Mouse (Mus musculus): ENCODE data around the gene Dhx37. TPM values are rescaled to one million over a fixed set of nuclear protein-coding genes. Genes with fewer than 3 reads are reported as not detected.
A peak's percentile ranks its signal among the peaks of the same experiment; 100 is the strongest.
"Not testable (repeated sequence)": the region's sequence is repeated elsewhere in the genome, so short reads cannot be mapped to it uniquely, and the experiment has no call there.

Dhx37 gene
- polyA plus RNA-seq, 1 experiment from 2014 or later = 8.2 TPM

DNA sequence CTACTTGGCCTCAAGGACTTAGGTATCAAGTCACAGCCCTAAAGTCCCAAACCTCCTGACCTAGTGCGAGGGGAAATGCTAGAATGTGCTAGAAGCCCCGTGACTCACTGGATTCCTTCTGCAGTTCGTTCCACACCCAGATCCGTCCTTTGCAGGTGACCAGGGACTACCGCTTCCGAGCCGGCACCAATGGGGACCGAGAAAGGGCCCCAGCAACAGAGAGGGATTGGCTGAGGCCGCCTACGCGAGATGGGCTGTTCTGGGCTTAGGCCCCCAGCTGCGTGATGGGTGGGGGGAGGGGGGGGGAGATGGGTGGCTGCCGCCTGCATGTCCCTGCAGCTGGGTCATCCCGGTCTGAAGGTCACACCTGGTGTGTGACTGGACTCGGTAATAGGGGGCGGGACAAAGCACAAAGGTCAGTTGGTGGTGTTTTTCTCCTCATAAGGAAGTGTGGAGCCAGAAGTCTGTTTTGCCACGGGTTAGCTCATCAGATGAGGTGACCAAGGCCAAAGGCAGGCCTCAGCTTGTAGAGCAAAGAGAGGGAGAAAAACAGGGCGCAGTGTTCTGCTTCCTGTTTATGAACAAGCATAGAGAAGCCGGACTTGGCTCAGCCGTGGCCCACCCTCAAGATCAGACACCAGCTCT is 40.8 kb downstream of the Dhx37 start:
- H3K4me1 ChIP-seq (ENCODE audit: control insufficient read depth in 2 of 2, insufficient read depth in 2 of 2, low read length in 2 of 2) = peaks cover 28 to 44% of the 10 kb centered on the region in 2 experiments
- peak overlapping the region; percentile 96 to 100 for H3K27ac ChIP-seq (replicated peaks in 1 of 2; ENCODE audit: control insufficient read depth in 1 of 2, insufficient read depth in 1 of 2, low read depth in 2 of 2, low read length in 2 of 2)
- ATAC-seq (ENCODE audit: insufficient number of reproducible peaks, insufficient read depth, low FRiP score, low read depth) = peak; percentile 87
- 2% methylated on average over 20 of the region's 20 CpGs for WGBS
- peak overlapping the region; percentile 66 for H3K9ac ChIP-seq (ENCODE audit: low read length)
- H3K36me3 ChIP-seq (ENCODE audit: control insufficient read depth, insufficient read depth, low read length) = peaks cover 7% of the 10 kb centered on the region
- peak overlapping the region; percentile 29 to 44 for H3K4me3 ChIP-seq (ENCODE audit: control insufficient read depth in 1 of 2, insufficient read depth in 1 of 2, low read depth in 1 of 2, low read length in 2 of 2)
- H3K27me3 ChIP-seq (ENCODE audit: control insufficient read depth, insufficient read depth, low read length) = no peaks in the 10 kb centered on the region
- H3K4me2 ChIP-seq (ENCODE audit: low read length) = peak overlapping the region; percentile 62
- H3K9me3 ChIP-seq (ENCODE audit: control insufficient read depth, low read length) = no peaks in the 10 kb centered on the region

DNA sequence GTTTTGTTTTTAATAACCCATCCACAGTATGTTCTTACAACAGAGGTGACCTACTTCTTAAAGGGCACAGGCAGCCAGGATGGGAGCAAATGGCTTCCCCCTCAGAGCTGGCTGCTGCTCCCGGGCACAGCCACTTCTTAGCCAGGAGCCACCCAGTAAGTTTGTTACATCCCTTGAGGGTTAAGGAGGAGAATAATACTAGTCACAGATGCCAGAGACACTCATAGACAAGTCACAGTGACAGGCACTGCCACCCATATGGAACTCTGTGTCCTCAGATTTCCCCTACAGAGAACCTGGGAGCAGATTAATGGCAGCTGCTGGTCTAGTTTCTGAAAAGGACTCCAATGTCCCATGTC is 41.3 kb downstream of the Dhx37 start:
- ATAC-seq (ENCODE audit: insufficient number of reproducible peaks, insufficient read depth, low FRiP score, low read depth) = no peak
- Histone ChIP-seq H3K27me3 (ENCODE audit: control insufficient read depth, insufficient read depth, low read length) (no peaks in the 10 kb centered on the region), H3K4me1 (ENCODE audit: control insufficient read depth in 2 of 2, insufficient read depth in 2 of 2, low read length in 2 of 2) (peaks cover 28 to 44% of the 10 kb centered on the region in 2 experiments), H3K9ac (ENCODE audit: low read length) (peak overlapping the region; percentile 66), H3K27ac (replicated peaks in 1 of 2; ENCODE audit: control insufficient read depth in 1 of 2, insufficient read depth in 1 of 2, low read depth in 2 of 2, low read length in 2 of 2) (peak overlapping the region; percentile 95 to 96), H3K36me3 (ENCODE audit: control insufficient read depth, insufficient read depth, low read length) (peaks cover 9% of the 10 kb centered on the region), H3K4me3 (ENCODE audit: control insufficient read depth in 1 of 2, insufficient read depth in 1 of 2, low read depth in 1 of 2, low read length in 2 of 2) (no peak overlapping the region; a peak in 1 of 4 replicates), H3K4me2 (ENCODE audit: low read length) (peak overlapping the region; percentile 62), H3K9me3 (ENCODE audit: control insufficient read depth, low read length) (no peaks in the 10 kb centered on the region)
- WGBS = 43% methylated on average over 1 of the region's 1 CpGs

DNA sequence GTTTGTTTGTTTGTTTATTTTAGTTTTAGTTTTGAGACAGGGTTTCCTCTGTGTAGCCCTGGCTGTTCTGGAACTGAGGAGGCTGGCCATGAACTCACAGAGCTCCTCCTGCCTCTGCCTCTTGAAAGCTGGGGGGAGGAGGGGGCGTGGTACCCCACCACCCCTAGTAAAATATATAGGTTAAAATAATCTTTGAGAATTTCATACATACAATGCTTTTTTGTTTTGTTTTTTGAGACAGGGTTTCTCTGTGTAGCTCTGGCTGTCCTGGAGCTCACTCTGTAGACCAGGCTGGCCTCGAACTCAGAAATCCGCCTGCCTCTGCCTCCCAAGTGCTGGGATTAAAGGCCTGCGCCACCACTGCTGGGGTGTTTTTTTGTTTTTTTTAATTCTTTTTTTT is 41.7 kb downstream of the Dhx37 start:
- Histone ChIP-seq H3K4me1 (ENCODE audit: control insufficient read depth in 2 of 2, insufficient read depth in 2 of 2, low read length in 2 of 2) (peaks cover 28 to 44% of the 10 kb centered on the region in 2 experiments), H3K9ac (ENCODE audit: low read length) (peak overlapping the region; percentile 66), H3K27ac (replicated peaks in 1 of 2; ENCODE audit: control insufficient read depth in 1 of 2, insufficient read depth in 1 of 2, low read depth in 2 of 2, low read length in 2 of 2) (peak overlapping the region; percentile 95 to 96), H3K4me2 (ENCODE audit: low read length) (peak overlapping the region; percentile 62)
- ATAC-seq (ENCODE audit: insufficient number of reproducible peaks, insufficient read depth, low FRiP score, low read depth); H3K9me3 ChIP-seq (ENCODE audit: control insufficient read depth, low read length); H3K27me3 ChIP-seq (ENCODE audit: control insufficient read depth, insufficient read depth, low read length); H3K36me3 ChIP-seq (ENCODE audit: control insufficient read depth, insufficient read depth, low read length); H3K4me3 ChIP-seq (ENCODE audit: control insufficient read depth in 1 of 2, insufficient read depth in 1 of 2, low read depth in 1 of 2, low read length in 2 of 2): not testable (repeated sequence)
- WGBS = 96% methylated on average over 4 of the region's 4 CpGs

DNA sequence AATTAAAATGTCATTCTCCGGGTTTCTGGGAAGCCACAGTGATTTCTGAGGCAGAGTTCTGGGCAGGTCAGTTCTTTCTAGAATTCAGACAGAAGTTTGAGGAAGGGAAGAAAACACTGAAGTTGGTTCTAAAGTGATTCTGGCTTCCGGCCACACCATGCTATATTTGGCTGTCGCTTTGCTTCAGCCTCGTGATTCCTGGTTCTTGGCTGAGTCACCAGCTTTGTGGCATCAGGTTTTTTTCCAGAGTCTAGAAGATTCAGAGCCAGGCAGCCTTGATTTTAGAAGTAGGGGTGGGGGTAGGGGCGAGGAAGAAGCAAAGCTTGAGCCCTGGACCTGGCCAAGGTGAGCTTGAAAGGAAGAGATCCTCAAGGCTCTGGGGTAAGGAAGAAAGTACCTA is 42.3 kb downstream of the Dhx37 start:
- peak overlapping the region; percentile 62 for H3K4me2 ChIP-seq (ENCODE audit: low read length)
- 32% methylated on average over 5 of the region's 5 CpGs for WGBS
- H3K9me3 ChIP-seq (ENCODE audit: control insufficient read depth, low read length) = no peaks in the 10 kb centered on the region
- no peak for ATAC-seq (ENCODE audit: insufficient number of reproducible peaks, insufficient read depth, low FRiP score, low read depth)
- no peaks in the 10 kb centered on the region for H3K27me3 ChIP-seq (ENCODE audit: control insufficient read depth, insufficient read depth, low read length)
- peak overlapping the region; percentile 95 to 96 for H3K27ac ChIP-seq (replicated peaks in 1 of 2; ENCODE audit: control insufficient read depth in 1 of 2, insufficient read depth in 1 of 2, low read depth in 2 of 2, low read length in 2 of 2)
- peak overlapping the region; percentile 66 for H3K9ac ChIP-seq (ENCODE audit: low read length)
- H3K4me3 ChIP-seq (ENCODE audit: control insufficient read depth in 1 of 2, insufficient read depth in 1 of 2, low read depth in 1 of 2, low read length in 2 of 2) = no peak overlapping the region
- peaks cover 28 to 44% of the 10 kb centered on the region in 2 experiments for H3K4me1 ChIP-seq (ENCODE audit: control insufficient read depth in 2 of 2, insufficient read depth in 2 of 2, low read length in 2 of 2)
- H3K36me3 ChIP-seq (ENCODE audit: control insufficient read depth, insufficient read depth, low read length) = peaks cover 9% of the 10 kb centered on the region

- no peaks in the 10 kb centered on the region for H3K27me3 ChIP-seq (ENCODE audit: control insufficient read depth, insufficient read depth, low read length)
- 95% methylated on average over 3 of the region's 3 CpGs for WGBS
- H3K4me2 ChIP-seq (ENCODE audit: low read length) = peak overlapping the region; percentile 62
- peaks cover 28 to 44% of the 10 kb centered on the region in 2 experiments for H3K4me1 ChIP-seq (ENCODE audit: control insufficient read depth in 2 of 2, insufficient read depth in 2 of 2, low read length in 2 of 2)
- H3K4me3 ChIP-seq (ENCODE audit: control insufficient read depth in 1 of 2, insufficient read depth in 1 of 2, low read depth in 1 of 2, low read length in 2 of 2) = no peak overlapping the region
- ATAC-seq (ENCODE audit: insufficient number of reproducible peaks, insufficient read depth, low FRiP score, low read depth) = no peak
- H3K36me3 ChIP-seq (ENCODE audit: control insufficient read depth, insufficient read depth, low read length) = peaks cover 10% of the 10 kb centered on the region
- no peaks in the 10 kb centered on the region for H3K9me3 ChIP-seq (ENCODE audit: control insufficient read depth, low read length)
- H3K9ac ChIP-seq (ENCODE audit: low read length) = peak overlapping the region; percentile 36; the same call in 1 of the 2 replicates
- H3K27ac ChIP-seq (replicated peaks in 1 of 2; ENCODE audit: control insufficient read depth in 1 of 2, insufficient read depth in 1 of 2, low read depth in 2 of 2, low read length in 2 of 2) = peak overlapping the region; percentile 96 to 99
Measured at GRCm38 (mm10) chr5:125390906-125391477, 42.9 kb downstream of the Dhx37 start.

DNA sequence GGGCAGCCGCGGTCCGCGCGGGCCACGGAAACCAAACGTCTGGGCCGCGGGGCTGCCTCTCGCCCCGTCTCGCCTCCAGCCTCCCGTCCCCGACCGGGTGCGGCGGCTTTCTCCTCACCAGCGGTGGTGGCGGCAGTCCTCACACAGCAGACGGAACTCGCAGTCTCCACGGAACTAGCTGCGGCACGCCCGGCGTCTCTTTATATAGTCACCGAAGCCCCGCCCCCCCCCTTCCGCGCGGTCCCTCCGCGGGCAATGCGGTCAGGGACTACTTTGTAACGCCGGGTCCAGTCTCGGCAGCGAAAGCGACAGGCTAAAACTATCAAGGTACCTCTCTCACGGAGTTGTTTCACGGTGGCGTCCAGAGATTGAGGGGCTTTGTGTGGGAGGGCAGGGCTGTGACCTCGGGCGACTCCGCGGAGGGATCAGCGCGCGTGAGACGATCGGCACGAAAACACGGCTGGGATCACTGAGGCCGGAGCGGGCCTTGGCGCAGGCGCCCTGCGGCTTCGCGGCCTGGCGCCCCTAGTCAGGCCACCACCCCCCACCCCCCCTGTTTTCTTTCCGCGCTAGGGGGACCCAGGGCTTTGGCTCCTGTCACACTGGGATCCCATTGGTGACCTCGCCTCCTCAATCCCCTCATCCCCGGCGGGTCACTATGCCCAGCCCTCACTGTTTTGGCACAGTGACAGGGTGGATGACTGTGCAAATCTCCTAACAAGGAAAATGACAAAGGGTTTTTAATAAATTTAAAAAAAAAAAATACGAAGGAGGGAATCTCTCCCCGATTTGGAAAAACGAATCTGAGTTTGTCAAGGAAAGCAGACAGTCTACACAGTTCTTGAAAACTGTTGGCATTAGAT is 44.1 kb downstream of the Dhx37 start, which contains the start of gene Ubc:
Ubc (minus strand) TSS at position 624 of the 863 bp plus-strand sequence.
- H3K27ac ChIP-seq (replicated peaks in 1 of 2; ENCODE audit: control insufficient read depth in 1 of 2, insufficient read depth in 1 of 2, low read depth in 2 of 2, low read length in 2 of 2) = peak within 1 kb of the TSS; percentile 96 to 99
- WGBS = 1% methylated on average over 68 of the region's 69 CpGs

GRCm38 (mm10) chr5:125389131-125389578 is 44.8 kb downstream of the Dhx37 start, which contains the start of gene Gm10382:
Gm10382 (plus strand) TSS chr5:125389322.
- H3K4me2 ChIP-seq (ENCODE audit: low read length) = peak within 1 kb of the TSS; percentile 96
- peaks cover 22 to 44% of the 10 kb centered on the region in 2 experiments for H3K4me1 ChIP-seq (ENCODE audit: control insufficient read depth in 2 of 2, insufficient read depth in 2 of 2, low read length in 2 of 2)
- H3K9ac ChIP-seq (ENCODE audit: low read length) = peak within 1 kb of the TSS; percentile 100
- H3K4me3 ChIP-seq (ENCODE audit: control insufficient read depth in 1 of 2, insufficient read depth in 1 of 2, low read depth in 1 of 2, low read length in 2 of 2) = peak within 1 kb of the TSS; percentile 87 to 99
- H3K9me3 ChIP-seq (ENCODE audit: control insufficient read depth, low read length) = no peaks in the 10 kb centered on the region
- no peaks in the 10 kb centered on the region for H3K27me3 ChIP-seq (ENCODE audit: control insufficient read depth, insufficient read depth, low read length)
- peaks cover 28% of the 10 kb centered on the region for H3K36me3 ChIP-seq (ENCODE audit: control insufficient read depth, insufficient read depth, low read length)
- WGBS = under 1% methylated on average over 41 of the region's 41 CpGs
- peak within 1 kb of the TSS; percentile 96 to 99 for H3K27ac ChIP-seq (replicated peaks in 1 of 2; ENCODE audit: control insufficient read depth in 1 of 2, insufficient read depth in 1 of 2, low read depth in 2 of 2, low read length in 2 of 2)
- ATAC-seq (ENCODE audit: insufficient number of reproducible peaks, insufficient read depth, low FRiP score, low read depth) = peak; percentile 32

More for the DNA sequence above, 44.1 kb downstream of the Dhx37 start, which contains the start of gene Ubc:
- H3K27me3 ChIP-seq (ENCODE audit: control insufficient read depth, insufficient read depth, low read length) = no peaks in the 10 kb centered on the region
- peak; percentile 58 for ATAC-seq (ENCODE audit: insufficient number of reproducible peaks, insufficient read depth, low FRiP score, low read depth)
- H3K9me3 ChIP-seq (ENCODE audit: control insufficient read depth, low read length) = no peaks in the 10 kb centered on the region
- H3K36me3 ChIP-seq (ENCODE audit: control insufficient read depth, insufficient read depth, low read length) = peaks cover 22% of the 10 kb centered on the region
- H3K4me3 ChIP-seq (ENCODE audit: control insufficient read depth in 1 of 2, insufficient read depth in 1 of 2, low read depth in 1 of 2, low read length in 2 of 2) = peak within 1 kb of the TSS; percentile 87 to 99
- peak within 1 kb of the TSS; percentile 96 for H3K4me2 ChIP-seq (ENCODE audit: low read length)
- peak within 1 kb of the TSS; percentile 100 for H3K9ac ChIP-seq (ENCODE audit: low read length)
- H3K4me1 ChIP-seq (ENCODE audit: control insufficient read depth in 2 of 2, insufficient read depth in 2 of 2, low read length in 2 of 2) = peaks cover 25 to 43% of the 10 kb centered on the region in 2 experiments

Measured in heart, embryonic 14.5 days (tissue).